Mouse (Mus musculus): ENCODE measurements around the gene Glra3. TPM values are rescaled to one million over a fixed set of nuclear protein-coding genes. Genes with fewer than 3 reads are reported as not detected.

Gene Glra3
- polyA plus RNA-seq, 1 experiment from 2014 or later, result not detected

DNA sequence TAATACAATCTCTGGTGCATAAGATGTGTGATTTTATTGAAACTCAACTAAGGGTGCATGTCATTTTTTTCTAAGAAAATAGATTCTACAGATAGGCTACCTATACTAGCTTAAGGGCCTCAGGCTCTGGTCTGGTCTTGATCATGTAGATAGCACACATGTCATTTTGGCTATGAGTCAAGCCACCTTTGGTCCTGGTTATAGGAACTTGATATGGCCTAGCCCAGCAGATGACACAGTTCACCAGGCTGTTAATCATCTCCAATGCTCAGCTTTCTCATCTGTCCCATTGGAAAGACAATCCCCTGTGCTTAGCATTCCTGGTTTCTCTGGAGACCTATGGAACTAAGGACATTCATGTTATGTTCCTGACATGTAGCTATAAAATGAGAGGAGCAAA is 154.1 kb downstream of the Glra3 start:
- ATAC-seq, result no peak
- Histone ChIP-seq H3K27me3 (replicated peaks; ENCODE audit: control insufficient read depth, insufficient read depth, low read length) (no peaks in the 10 kb centered on the region), H3K4me1 (ENCODE audit: control insufficient read depth, insufficient read depth, low read length) (no peaks in the 10 kb centered on the region), H3K36me3 (ENCODE audit: control insufficient read depth, insufficient read depth, low read length) (no peaks in the 10 kb centered on the region), H3K9me3 (ENCODE audit: control insufficient read depth, low read length) (no peaks in the 10 kb centered on the region), H3K4me3 (ENCODE audit: low read length) (no peak overlapping the region), H3K9ac (ENCODE audit: low read depth, low read length) (no peak overlapping the region), H3K4me2 (ENCODE audit: low read depth, low read length) (no peak overlapping the region), H3K27ac (ENCODE audit: low read length) (no peak overlapping the region)

DNA sequence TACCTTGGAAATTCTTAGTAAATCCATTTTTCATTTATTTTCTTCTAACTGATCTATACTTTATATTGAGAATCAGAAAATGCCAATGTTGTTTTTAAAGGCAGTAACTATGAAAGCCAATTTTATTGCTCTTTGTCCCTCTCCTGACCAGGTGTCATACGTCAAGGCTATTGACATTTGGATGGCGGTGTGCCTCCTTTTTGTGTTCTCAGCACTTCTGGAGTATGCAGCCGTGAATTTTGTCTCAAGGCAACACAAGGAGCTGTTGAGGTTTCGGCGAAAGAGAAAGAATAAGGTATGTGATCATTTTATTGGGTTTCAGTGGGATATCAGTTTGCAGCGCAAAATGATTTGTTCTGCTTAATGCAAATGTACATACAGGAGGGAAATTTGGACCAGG is 170.0 kb downstream of the Glra3 start:
- WGBS, result 74% methylated on average over 6 of the region's 6 CpGs
- H3K9ac ChIP-seq (ENCODE audit: low read depth, low read length), result no peak overlapping the region
- ATAC-seq, result no peak

DNA sequence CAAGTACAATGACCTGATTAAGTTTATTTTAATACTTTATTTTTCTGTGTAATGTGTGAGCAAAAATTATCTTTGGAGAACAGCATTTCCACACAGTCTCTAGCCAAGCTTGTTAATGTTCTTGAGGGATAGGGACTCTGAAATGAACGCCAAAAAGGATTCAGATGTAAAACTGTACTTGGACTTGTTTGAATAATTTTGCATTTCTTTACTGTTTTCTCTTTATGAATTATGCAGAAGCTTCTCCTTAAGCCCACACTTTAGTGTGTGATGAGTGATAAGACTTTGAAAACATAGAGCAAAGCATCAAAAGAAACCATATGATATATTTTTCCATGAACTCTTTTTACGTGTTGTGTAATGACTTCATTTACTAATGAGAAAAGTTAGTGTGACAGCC is 189.1 kb downstream of the Glra3 start:
- ATAC-seq, result no peak
- Histone ChIP-seq H3K9me3 (ENCODE audit: control insufficient read depth, low read length) (no peaks in the 10 kb centered on the region), H3K27me3 (replicated peaks; ENCODE audit: control insufficient read depth, insufficient read depth, low read length) (no peaks in the 10 kb centered on the region), H3K4me3 (ENCODE audit: low read length) (no peak overlapping the region), H3K27ac (ENCODE audit: low read length) (no peak overlapping the region), H3K36me3 (ENCODE audit: control insufficient read depth, insufficient read depth, low read length) (no peaks in the 10 kb centered on the region), H3K4me2 (ENCODE audit: low read depth, low read length) (no peak overlapping the region), H3K9ac (ENCODE audit: low read depth, low read length) (no peak overlapping the region), H3K4me1 (ENCODE audit: control insufficient read depth, insufficient read depth, low read length) (no peaks in the 10 kb centered on the region)
- 82% methylated on average over 2 of the region's 2 CpGs for WGBS

More for the DNA sequence above, 170.0 kb downstream of the Glra3 start:
- Histone ChIP-seq H3K4me1 (ENCODE audit: control insufficient read depth, insufficient read depth, low read length) (no peaks in the 10 kb centered on the region), H3K4me3 (ENCODE audit: low read length) (no peak overlapping the region), H3K27ac (ENCODE audit: low read length) (no peak overlapping the region), H3K4me2 (ENCODE audit: low read depth, low read length) (no peak overlapping the region), H3K36me3 (ENCODE audit: control insufficient read depth, insufficient read depth, low read length) (no peaks in the 10 kb centered on the region), H3K27me3 (replicated peaks; ENCODE audit: control insufficient read depth, insufficient read depth, low read length) (no peaks in the 10 kb centered on the region), H3K9me3 (ENCODE audit: control insufficient read depth, low read length) (no peaks in the 10 kb centered on the region)

DNA sequence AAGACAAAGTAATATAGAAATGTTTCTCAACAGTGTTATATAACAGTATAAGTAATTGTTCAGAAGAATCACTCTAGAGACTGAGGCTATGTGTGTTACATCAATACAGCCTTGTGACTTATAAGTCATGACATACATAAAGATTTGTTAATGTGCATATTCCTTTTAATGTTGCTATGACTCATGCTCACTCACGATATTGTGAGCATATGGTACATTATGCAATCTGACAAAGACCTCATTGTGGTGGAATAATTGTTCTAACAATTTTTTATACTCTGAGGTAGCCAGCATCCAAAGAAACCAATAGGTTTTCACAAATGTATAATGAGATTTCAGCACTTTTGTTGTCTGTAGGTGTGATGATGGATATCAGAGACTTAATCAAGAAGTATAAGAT is 210.4 kb downstream of the Glra3 start:
- Histone ChIP-seq H3K27ac (ENCODE audit: low read length) (no peak overlapping the region), H3K4me2 (ENCODE audit: low read depth, low read length) (no peak overlapping the region), H3K9me3 (ENCODE audit: control insufficient read depth, low read length) (no peaks in the 10 kb centered on the region), H3K4me1 (ENCODE audit: control insufficient read depth, insufficient read depth, low read length) (no peaks in the 10 kb centered on the region), H3K27me3 (replicated peaks; ENCODE audit: control insufficient read depth, insufficient read depth, low read length) (no peaks in the 10 kb centered on the region), H3K4me3 (ENCODE audit: low read length) (no peak overlapping the region), H3K9ac (ENCODE audit: low read depth, low read length) (no peak overlapping the region), H3K36me3 (ENCODE audit: control insufficient read depth, insufficient read depth, low read length) (no peaks in the 10 kb centered on the region)
- ATAC-seq, result no peak
- WGBS, result 75% methylated on average over 1 of the region's 1 CpGs

DNA sequence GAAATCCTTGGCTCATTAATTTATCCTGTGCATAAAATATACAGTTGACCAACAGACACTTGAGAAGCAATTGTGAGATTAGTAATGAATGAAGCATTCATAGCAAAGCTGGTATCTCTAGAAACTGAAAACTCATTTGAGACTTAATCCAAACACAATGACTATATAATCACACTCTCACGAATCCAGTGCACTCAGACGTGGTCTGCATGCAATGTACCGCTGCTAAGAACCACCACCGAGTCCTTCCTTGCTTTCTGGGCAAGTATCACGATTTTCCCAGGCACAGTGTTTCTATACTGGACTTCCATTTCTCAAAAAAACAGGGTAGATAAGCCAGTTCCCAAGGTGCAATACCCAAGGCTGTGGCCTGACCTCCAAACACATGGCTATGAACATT is 211.3 kb downstream of the Glra3 start:
- H3K27ac ChIP-seq (ENCODE audit: low read length), result no peak overlapping the region
- H3K27me3 ChIP-seq (replicated peaks; ENCODE audit: control insufficient read depth, insufficient read depth, low read length), result no peaks in the 10 kb centered on the region
- no peaks in the 10 kb centered on the region for H3K4me1 ChIP-seq (ENCODE audit: control insufficient read depth, insufficient read depth, low read length)
- no peak for ATAC-seq
- H3K9me3 ChIP-seq (ENCODE audit: control insufficient read depth, low read length), result no peaks in the 10 kb centered on the region
- no peak overlapping the region for H3K9ac ChIP-seq (ENCODE audit: low read depth, low read length)
- no peak overlapping the region for H3K4me2 ChIP-seq (ENCODE audit: low read depth, low read length)
- H3K4me3 ChIP-seq (ENCODE audit: low read length), result no peak overlapping the region
- no peaks in the 10 kb centered on the region for H3K36me3 ChIP-seq (ENCODE audit: control insufficient read depth, insufficient read depth, low read length)
- WGBS, result 82% methylated on average over 5 of the region's 5 CpGs

DNA sequence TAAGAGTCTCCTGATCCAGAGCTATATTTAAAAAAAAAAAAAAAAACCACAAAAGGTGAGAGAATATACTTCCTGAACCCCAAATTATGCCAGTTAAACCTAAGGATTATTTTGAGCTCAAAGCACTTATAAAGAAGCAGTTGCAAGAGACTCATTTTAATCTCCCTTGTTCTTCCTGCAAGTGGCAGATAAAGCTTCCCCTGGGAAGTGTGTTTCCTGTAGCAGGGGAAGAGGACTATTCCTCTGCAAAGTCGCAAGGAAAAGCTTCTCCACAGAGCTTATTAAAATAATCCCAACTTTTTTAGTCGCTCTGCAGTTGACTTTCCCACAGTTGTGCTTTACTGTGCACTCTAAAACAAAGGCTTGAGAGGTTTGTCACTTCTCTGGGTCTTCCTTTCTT is 218.7 kb downstream of the Glra3 start:
- Histone ChIP-seq H3K9me3 (ENCODE audit: control insufficient read depth, low read length) (no peaks in the 10 kb centered on the region), H3K4me1 (ENCODE audit: control insufficient read depth, insufficient read depth, low read length) (no peaks in the 10 kb centered on the region), H3K36me3 (ENCODE audit: control insufficient read depth, insufficient read depth, low read length) (no peaks in the 10 kb centered on the region), H3K4me3 (ENCODE audit: low read length) (no peak overlapping the region), H3K27me3 (replicated peaks; ENCODE audit: control insufficient read depth, insufficient read depth, low read length) (no peaks in the 10 kb centered on the region), H3K4me2 (ENCODE audit: low read depth, low read length) (no peak overlapping the region), H3K9ac (ENCODE audit: low read depth, low read length) (no peak overlapping the region), H3K27ac (ENCODE audit: low read length) (no peak overlapping the region)
- 38% methylated on average over 2 of the region's 2 CpGs for WGBS
- ATAC-seq, result no peak

Other genes with a start within 250 kb of the Glra3 start
- not detected in 2 replicates for gene Adam29, start 33.5 kb upstream of the Glra3 start, polyA plus RNA-seq (2015; fragmentation: Nextera tagmentation; extraction: Ambion mirVana)